Mouse (Mus musculus) forebrain, embryonic 10.5 days (tissue): ENCODE measurements around the gene Cfap161. TPM values are rescaled to one million over a fixed set of nuclear protein-coding genes. Genes with fewer than 3 reads are reported as not detected.
A peak's percentile ranks its signal among the peaks of the same experiment; 100 is the strongest.

ENCODE experiments used
- DNase-seq: peaks from one replicate; pipeline ENCODE4 v3.0.0-alpha.2; 2017; ENCODE audit warnings: low spot score; ENCODE audit errors: extremely low spot score
- H3K27ac ChIP-seq: fragments of 300-500 bp; sonication (generic); 2 replicates; pipeline ENCODE4 v1.5.1; 2016; ENCODE audit warnings: mild to moderate bottlenecking
- H3K27me3 ChIP-seq: fragments of 300-500 bp; sonication (generic); 2 replicates; pipeline ENCODE4 v1.6.1; 2016; ENCODE audit warnings: mild to moderate bottlenecking; ENCODE audit not compliant: poor library complexity, severe bottlenecking
- H3K36me3 ChIP-seq: fragments of 300-500 bp; sonication (generic); replicated peaks from 2 replicates; pipeline ENCODE4 v1.6.1; 2016; ENCODE audit warnings: mild to moderate bottlenecking, moderate library complexity
- H3K4me1 ChIP-seq: fragments of 300-500 bp; sonication (generic); 2 replicates; pipeline ENCODE4 v1.6.1; 2016
- H3K4me3 ChIP-seq: fragments of 300-500 bp; sonication (generic); 2 replicates; pipeline ENCODE4 v1.5.1; 2016; ENCODE audit warnings: mild to moderate bottlenecking, moderate library complexity
- H3K9me3 ChIP-seq: fragments of 300-500 bp; sonication (generic); 2 replicates; pipeline ENCODE4 v1.6.1; 2016; ENCODE audit warnings: mild to moderate bottlenecking, moderate library complexity
- WGBS: fragments of 180-500 bp; shearing (Covaris S2); methylation state at CpG from one replicate; pipeline ENCODE4 v1.1.7; 2016; 5-methylcytosine and 5-hydroxymethylcytosine counted together
- polyA plus RNA-seq: library from polyadenylated mRNA; unstranded; fragments of >200 nt; fragmentation: Nextera tagmentation; extraction: Ambion mirVana; gene quantifications from 2 replicates; pipeline ENCODE4 v1.2.1, GENCODE M21; 2016

Gene Cfap161
- polyA plus RNA-seq, 1 experiment from 2014 or later, result not detected

- peaks cover 62% of the 10 kb centered on the region for H3K4me1 ChIP-seq
- H3K36me3 ChIP-seq, result no peaks in the 10 kb centered on the region
- H3K9me3 ChIP-seq, result 0 out of 2 replicates have a peak, but pooled peaks cover 4% of the 10 kb centered on the region
- WGBS, result 64% methylated on average over 6 of the region's 6 CpGs
- no peak for DNase-seq
- H3K27me3 ChIP-seq, result 0 out of 2 replicates have a peak, but pooled peaks cover 4% of the 10 kb centered on the region
- no peak overlapping the region for H3K4me3 ChIP-seq
- H3K27ac ChIP-seq, result peak overlapping the region; percentile 90
These were observed 18.3 kb upstream of the Cfap161 start for GRCm38 (mm10) chr7:83813016-83813415.

- 73% methylated on average over 10 of the region's 10 CpGs for WGBS
- no peak for DNase-seq
- Histone ChIP-seq H3K9me3 (0 out of 2 replicates have a peak, but pooled peaks cover 4% of the 10 kb centered on the region), H3K36me3 (no peaks in the 10 kb centered on the region), H3K27ac (peak overlapping the region; percentile 90), H3K4me3 (no peak overlapping the region), H3K4me1 (peaks cover 62% of the 10 kb centered on the region), H3K27me3 (0 out of 2 replicates have a peak, but pooled peaks cover 4% of the 10 kb centered on the region)
These were observed 17.9 kb upstream of the Cfap161 start for GRCm38 (mm10) chr7:83812581-83812980.

GRCm38 (mm10) chr7:83811916-83812315, 17.2 kb upstream of the Cfap161 start:
- H3K36me3 ChIP-seq, result no peaks in the 10 kb centered on the region
- peak overlapping the region; percentile 90; the same call in 1 of the 2 replicates for H3K27ac ChIP-seq
- H3K4me3 ChIP-seq, result no peak overlapping the region
- 0 out of 2 replicates have a peak, but pooled peaks cover 4% of the 10 kb centered on the region for H3K27me3 ChIP-seq
- 0 out of 2 replicates have a peak, but pooled peaks cover 4% of the 10 kb centered on the region for H3K9me3 ChIP-seq
- no peak for DNase-seq
- WGBS, result 88% methylated on average over 8 of the region's 8 CpGs
- peaks cover 62% of the 10 kb centered on the region for H3K4me1 ChIP-seq

- Histone ChIP-seq H3K36me3 (no peaks in the 10 kb centered on the region), H3K27ac (peak overlapping the region; percentile 90; the same call in 1 of the 2 replicates), H3K4me3 (no peak overlapping the region), H3K4me1 (peaks cover 62% of the 10 kb centered on the region), H3K27me3 (0 out of 2 replicates have a peak, but pooled peaks cover 4% of the 10 kb centered on the region), H3K9me3 (0 out of 2 replicates have a peak, but pooled peaks cover 4% of the 10 kb centered on the region)
- no peak for DNase-seq
- 92% methylated on average over 4 of the region's 4 CpGs for WGBS
These were observed 16.8 kb upstream of the Cfap161 start for GRCm38 (mm10) chr7:83811461-83811860.

- peak; percentile 29 for DNase-seq
- 0 out of 2 replicates have a peak, but pooled peaks cover 4% of the 10 kb centered on the region for H3K27me3 ChIP-seq
- H3K4me1 ChIP-seq, result peaks cover 62% of the 10 kb centered on the region
- H3K4me3 ChIP-seq, result peak overlapping the region; percentile 24
- H3K9me3 ChIP-seq, result 0 out of 2 replicates have a peak, but pooled peaks cover 4% of the 10 kb centered on the region
- H3K27ac ChIP-seq, result peak overlapping the region; percentile 90
- no peaks in the 10 kb centered on the region for H3K36me3 ChIP-seq
- WGBS, result 10% methylated on average over 15 of the region's 15 CpGs
These were observed 15.7 kb upstream of the Cfap161 start for GRCm38 (mm10) chr7:83810141-83811100.

- Histone ChIP-seq H3K27me3 (0 out of 2 replicates have a peak, but pooled peaks cover 4% of the 10 kb centered on the region), H3K9me3 (0 out of 2 replicates have a peak, but pooled peaks cover 4% of the 10 kb centered on the region), H3K27ac (peak overlapping the region; percentile 90), H3K36me3 (no peaks in the 10 kb centered on the region), H3K4me1 (peaks cover 59% of the 10 kb centered on the region), H3K4me3 (0 out of 2 replicates have a peak overlapping the region, but pooled peaks have one; percentile 24)
- 19% methylated on average over 3 of the region's 3 CpGs for WGBS
- no peak for DNase-seq
These were observed 15.0 kb upstream of the Cfap161 start for GRCm38 (mm10) chr7:83809715-83810114.

GRCm38 (mm10) chr7:83809060-83809459, 14.4 kb upstream of the Cfap161 start:
- Histone ChIP-seq H3K4me1 (peaks cover 53% of the 10 kb centered on the region), H3K27ac (peak overlapping the region; percentile 70), H3K4me3 (no peak overlapping the region), H3K36me3 (no peaks in the 10 kb centered on the region), H3K27me3 (0 out of 2 replicates have a peak, but pooled peaks cover 4% of the 10 kb centered on the region), H3K9me3 (0 out of 2 replicates have a peak, but pooled peaks cover 4% of the 10 kb centered on the region)
- WGBS, result 56% methylated on average over 6 of the region's 6 CpGs
- no peak for DNase-seq

GRCm38 (mm10) chr7:83806934-83807333, 12.3 kb upstream of the Cfap161 start:
- WGBS, result 78% methylated on average over 6 of the region's 6 CpGs
- peaks cover 31% of the 10 kb centered on the region for H3K4me1 ChIP-seq
- no peak overlapping the region for H3K4me3 ChIP-seq
- no peaks in the 10 kb centered on the region for H3K36me3 ChIP-seq
- H3K27ac ChIP-seq, result no peak overlapping the region
- 0 out of 2 replicates have a peak, but pooled peaks cover 4% of the 10 kb centered on the region for H3K9me3 ChIP-seq
- 0 out of 2 replicates have a peak, but pooled peaks cover 4% of the 10 kb centered on the region for H3K27me3 ChIP-seq
- DNase-seq, result no peak

- no peaks in the 10 kb centered on the region for H3K4me1 ChIP-seq
- 80% methylated on average over 4 of the region's 4 CpGs for WGBS
- H3K9me3 ChIP-seq, result no peaks in the 10 kb centered on the region
- H3K27ac ChIP-seq, result no peak overlapping the region
- no peaks in the 10 kb centered on the region for H3K36me3 ChIP-seq
- H3K4me3 ChIP-seq, result no peak overlapping the region
- no peak for DNase-seq
- H3K27me3 ChIP-seq, result no peaks in the 10 kb centered on the region
These were observed 9.1 kb upstream of the Cfap161 start for GRCm38 (mm10) chr7:83803777-83804176.

GRCm38 (mm10) chr7:83802509-83802908, 7.8 kb upstream of the Cfap161 start:
- no peak overlapping the region for H3K4me3 ChIP-seq
- no peaks in the 10 kb centered on the region for H3K36me3 ChIP-seq
- no peak for DNase-seq
- whole genome bisulfite sequencing, result 81% methylated on average over 7 of the region's 7 CpGs
- no peaks in the 10 kb centered on the region for H3K27me3 ChIP-seq
- no peak overlapping the region for H3K27ac ChIP-seq
- no peaks in the 10 kb centered on the region for H3K4me1 ChIP-seq
- no peaks in the 10 kb centered on the region for H3K9me3 ChIP-seq

- DNase-seq, result no peak
- Histone ChIP-seq H3K9me3 (no peaks in the 10 kb centered on the region), H3K27ac (no peak overlapping the region), H3K4me1 (no peaks in the 10 kb centered on the region), H3K27me3 (no peaks in the 10 kb centered on the region), H3K36me3 (no peaks in the 10 kb centered on the region), H3K4me3 (no peak overlapping the region)
- 72% methylated on average over 2 of the region's 2 CpGs for WGBS
These were observed 7.3 kb upstream of the Cfap161 start for GRCm38 (mm10) chr7:83802007-83802406.

GRCm38 (mm10) chr7:83801483-83801875, 6.8 kb upstream of the Cfap161 start:
- WGBS, result 96% methylated on average over 6 of the region's 6 CpGs
- no peak for DNase-seq
- Histone ChIP-seq H3K27ac (no peak overlapping the region), H3K27me3 (no peaks in the 10 kb centered on the region), H3K9me3 (no peaks in the 10 kb centered on the region), H3K4me3 (no peak overlapping the region), H3K4me1 (no peaks in the 10 kb centered on the region), H3K36me3 (no peaks in the 10 kb centered on the region)
